Mouse (Mus musculus) embryonic fibroblast, embryonic 13.5 days (primary cell): Measurements from ENCODE around the gene Eva1b. TPM values are rescaled to one million over a fixed set of nuclear protein-coding genes. Genes with fewer than 3 reads are reported as not detected.

Source experiments
- H3K27ac ChIP-seq: 2 replicates; pipeline ENCODE4 v1.5.1; 2012; ENCODE audit warnings: low read length, control low read depth, inconsistent platforms; ENCODE audit not compliant: insufficient read depth
- H3K4me1 ChIP-seq: 2 replicates; pipeline ENCODE4 v1.6.1; 2011; ENCODE audit warnings: low read length; ENCODE audit not compliant: control insufficient read depth, insufficient read depth
- H3K4me3 ChIP-seq: 2 replicates; pipeline ENCODE4 v1.5.1; 2011; ENCODE audit warnings: mild to moderate bottlenecking, control low read depth, low read length; ENCODE audit not compliant: insufficient read depth
- CTCF ChIP-seq: IDR thresholded peaks from 2 replicates; pipeline ENCODE4 v1.5.1; 2011; ENCODE audit warnings: mild to moderate bottlenecking, control low read depth, low read length, moderate library complexity, borderline replicate concordance; ENCODE audit not compliant: insufficient read depth
- POLR2A ChIP-seq: IDR thresholded peaks from 2 replicates; pipeline ENCODE4 v1.6.1; 2011; ENCODE audit warnings: low read depth, mild to moderate bottlenecking, control low read depth, low read length, moderate library complexity
- polyA plus RNA-seq: library from polyadenylated mRNA; stranded (reverse); fragments of >200 nt; gene quantifications from 2 replicates; pipeline ENCODE4 v1.2.4, GENCODE M21; 2011; ENCODE audit warnings: low read depth; ENCODE audit not compliant: missing spikeins, insufficient read length

Eva1b gene
- polyA plus RNA-seq, 1 experiment = 41.0 TPM

DNA sequence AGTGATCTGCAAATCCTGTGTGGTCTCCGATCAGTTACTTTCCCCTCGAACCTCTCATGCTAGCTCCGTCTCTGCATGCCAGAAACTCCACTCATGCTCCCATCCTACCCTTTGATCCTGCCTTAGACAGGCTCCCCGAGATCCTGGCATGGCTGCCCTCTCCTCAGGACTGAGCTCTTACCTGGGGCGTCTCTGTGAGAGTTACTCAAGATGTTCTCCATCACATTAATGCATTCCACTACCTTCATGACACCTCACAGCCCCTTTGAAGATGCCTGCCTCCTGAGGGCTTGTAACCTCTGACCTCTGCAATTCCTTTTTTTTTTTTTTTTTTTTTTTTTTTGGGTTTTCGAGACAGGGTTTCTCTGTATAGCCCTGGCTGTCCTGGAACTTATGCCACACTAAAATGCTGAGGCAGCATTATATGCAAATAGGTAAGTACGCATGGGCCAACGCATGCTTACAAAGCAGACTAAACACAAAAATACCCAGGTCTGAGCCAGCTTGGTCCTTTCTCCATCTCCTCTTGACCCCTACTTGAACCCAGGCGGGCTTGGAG is 491 bp upstream of the Eva1b start:
- Histone ChIP-seq H3K27ac (peak overlapping the region; percentile 64), H3K4me1 (no peaks in the 10 kb centered on the region), H3K4me3 (no peak overlapping the region)
- TF ChIP-seq POLR2A (no peak), CTCF (no peak)

DNA sequence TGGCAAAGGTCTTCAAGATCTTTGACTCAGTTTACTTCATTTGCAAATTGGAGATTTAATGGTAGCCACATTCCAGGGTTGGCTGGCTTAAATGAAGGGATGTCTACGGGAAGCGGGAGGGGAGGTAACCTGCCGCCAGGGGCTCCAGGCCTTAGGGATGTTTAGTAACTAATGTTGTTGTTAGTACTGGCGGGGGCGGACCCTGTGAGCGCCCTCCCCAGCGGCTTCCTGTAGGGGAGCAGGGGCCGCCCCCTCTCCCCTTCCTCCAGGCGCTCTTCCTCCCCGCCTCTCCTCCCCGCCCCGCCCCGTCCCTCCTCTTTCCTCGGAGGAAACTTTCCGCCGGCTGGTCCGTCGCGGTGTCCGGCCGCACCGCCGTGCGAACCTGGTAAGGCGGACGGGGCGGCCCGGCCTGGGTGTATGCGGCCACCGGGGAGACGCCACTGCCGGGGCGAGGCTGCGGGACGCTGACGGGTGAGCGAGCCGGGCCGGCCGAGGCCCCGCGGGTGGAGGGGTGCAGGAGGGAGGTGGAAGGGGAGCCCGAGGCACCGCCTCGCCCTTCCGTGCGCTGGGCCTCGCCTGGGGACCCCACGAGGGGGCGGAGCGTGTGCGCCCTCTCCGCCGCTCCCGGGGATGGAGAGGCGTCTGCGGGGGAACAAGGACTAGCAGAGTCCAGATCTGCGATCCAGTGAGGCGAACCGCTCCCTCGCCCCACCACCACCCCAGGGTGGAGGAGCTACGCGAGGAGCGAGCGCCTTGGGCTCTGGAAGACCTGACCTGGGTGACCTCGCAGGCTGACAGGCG is 817 bp downstream of the Eva1b start:
- Histone ChIP-seq H3K27ac (peak overlapping the region; percentile 86), H3K4me3 (peak overlapping the region; percentile 69), H3K4me1 (no peaks in the 10 kb centered on the region)
- TF ChIP-seq CTCF (no peak), POLR2A (peak; percentile 76)

DNA sequence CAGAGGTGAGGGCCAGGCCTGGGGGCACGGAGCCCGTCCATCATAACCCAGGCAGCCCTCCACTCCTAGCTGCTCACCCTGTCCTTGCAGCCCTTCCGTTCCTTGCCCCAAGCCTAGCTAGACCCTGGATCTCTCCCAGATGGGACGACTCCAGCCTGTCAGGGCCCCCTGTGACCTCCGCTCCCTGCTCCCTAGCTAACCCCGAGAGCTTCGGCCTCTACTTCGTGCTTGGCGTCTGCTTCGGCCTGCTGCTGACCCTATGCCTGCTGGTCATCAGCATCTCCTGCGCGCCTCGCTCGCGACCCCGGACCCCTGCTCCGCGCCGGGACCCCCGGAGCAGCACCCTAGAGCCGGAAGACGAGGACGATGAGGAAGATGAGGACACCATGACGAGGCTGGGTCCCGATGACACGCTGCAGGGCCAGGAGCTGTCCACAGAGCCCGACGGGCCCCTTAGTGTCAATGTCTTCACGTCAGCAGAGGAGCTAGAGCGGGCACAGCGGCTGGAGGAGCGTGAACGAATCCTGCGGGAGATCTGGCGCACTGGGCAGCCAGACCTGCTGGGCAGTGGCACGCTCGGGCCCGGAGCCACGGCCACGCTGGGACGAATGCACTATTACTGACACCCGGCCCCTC is 1.6 kb downstream of the Eva1b start:
- peak overlapping the region; percentile 69 for H3K4me3 ChIP-seq
- H3K27ac ChIP-seq = peak overlapping the region; percentile 86
- TF ChIP-seq POLR2A = no peak; the same call in 1 of the 2 replicates
- TF ChIP-seq CTCF = no peak
- no peaks in the 10 kb centered on the region for H3K4me1 ChIP-seq

DNA sequence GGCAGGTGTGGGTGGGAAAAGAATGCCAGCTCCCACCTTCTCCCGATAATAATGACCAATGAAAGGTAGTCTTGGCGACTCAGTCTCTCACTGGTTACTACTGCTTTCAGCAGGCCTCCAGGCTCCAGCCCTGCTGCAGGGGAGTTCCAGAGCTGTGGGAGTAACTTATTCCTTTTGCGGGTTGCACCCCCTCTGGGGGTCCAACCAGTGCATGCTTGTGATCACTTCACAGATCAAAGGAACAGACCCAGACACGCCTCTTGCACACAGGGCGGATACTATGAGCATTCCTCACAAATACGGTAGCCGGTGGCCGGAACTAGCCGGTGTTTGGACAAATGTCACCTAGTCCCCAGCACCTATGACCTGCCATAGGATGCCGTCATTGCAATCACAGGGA is 2.3 kb downstream of the Eva1b start:
- Histone ChIP-seq H3K4me1 (no peaks in the 10 kb centered on the region), H3K4me3 (peak overlapping the region; percentile 69), H3K27ac (peak overlapping the region; percentile 86)
- TF ChIP-seq POLR2A (no peak; the same call in 1 of the 2 replicates), CTCF (no peak)

DNA sequence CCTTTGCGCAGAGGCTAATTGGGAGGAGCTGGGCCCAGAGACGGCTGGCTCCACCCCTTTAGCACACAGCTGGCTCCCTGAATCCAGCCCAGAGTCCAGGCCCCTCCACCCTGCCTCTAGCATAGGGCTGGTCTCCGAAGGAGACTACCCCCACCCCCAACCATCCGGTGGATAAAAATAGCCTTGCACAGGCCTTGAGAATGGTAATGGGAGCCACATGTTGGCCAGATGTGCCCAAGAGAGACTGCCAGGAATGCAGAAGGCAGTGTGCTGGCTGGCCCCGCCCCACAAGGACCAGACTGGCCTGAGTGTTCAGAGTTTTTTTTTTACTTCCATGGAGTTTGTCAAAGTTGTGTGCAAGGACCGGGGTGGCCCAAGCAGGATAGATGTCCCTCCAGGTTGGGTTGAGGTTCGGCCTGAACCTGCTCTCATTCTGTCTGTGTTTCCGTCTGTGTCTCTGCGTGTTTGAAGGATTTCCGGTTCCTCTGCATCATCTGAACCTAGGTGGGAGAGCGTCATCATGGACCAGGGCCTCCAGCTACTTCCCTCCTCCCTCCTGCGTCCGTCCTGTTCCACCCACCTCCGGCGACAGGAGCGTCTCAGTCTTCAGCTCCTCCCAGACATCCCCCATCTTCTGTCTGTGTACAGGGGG is 2.9 kb downstream of the Eva1b start:
- TF ChIP-seq POLR2A (peak; percentile 69), CTCF (no peak)
- H3K27ac ChIP-seq = peak overlapping the region; percentile 86
- H3K4me3 ChIP-seq = peak overlapping the region; percentile 3
- no peaks in the 10 kb centered on the region for H3K4me1 ChIP-seq

DNA sequence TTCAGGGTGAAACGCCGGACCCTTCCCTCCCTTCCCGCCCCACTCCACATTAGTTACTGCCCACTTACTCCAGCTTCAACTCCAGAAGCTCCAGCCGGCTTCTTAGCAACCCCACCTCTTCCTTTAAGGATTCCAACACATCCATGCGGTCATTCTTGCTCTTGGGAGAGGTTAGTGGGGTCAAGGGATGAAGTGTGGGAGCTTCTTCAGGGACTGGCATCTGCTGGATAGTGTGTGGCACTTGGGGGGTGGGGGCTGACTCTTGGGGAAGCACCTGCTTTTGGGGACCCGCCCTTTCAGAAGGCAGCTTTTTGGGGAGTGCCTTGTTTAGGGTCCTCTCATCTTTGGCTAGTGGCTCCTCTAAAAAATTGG is 3.4 kb downstream of the Eva1b start:
- no peak for TF ChIP-seq POLR2A
- TF ChIP-seq CTCF = no peak
- Histone ChIP-seq H3K4me3 (peak overlapping the region; percentile 3), H3K4me1 (no peaks in the 10 kb centered on the region)

DNA sequence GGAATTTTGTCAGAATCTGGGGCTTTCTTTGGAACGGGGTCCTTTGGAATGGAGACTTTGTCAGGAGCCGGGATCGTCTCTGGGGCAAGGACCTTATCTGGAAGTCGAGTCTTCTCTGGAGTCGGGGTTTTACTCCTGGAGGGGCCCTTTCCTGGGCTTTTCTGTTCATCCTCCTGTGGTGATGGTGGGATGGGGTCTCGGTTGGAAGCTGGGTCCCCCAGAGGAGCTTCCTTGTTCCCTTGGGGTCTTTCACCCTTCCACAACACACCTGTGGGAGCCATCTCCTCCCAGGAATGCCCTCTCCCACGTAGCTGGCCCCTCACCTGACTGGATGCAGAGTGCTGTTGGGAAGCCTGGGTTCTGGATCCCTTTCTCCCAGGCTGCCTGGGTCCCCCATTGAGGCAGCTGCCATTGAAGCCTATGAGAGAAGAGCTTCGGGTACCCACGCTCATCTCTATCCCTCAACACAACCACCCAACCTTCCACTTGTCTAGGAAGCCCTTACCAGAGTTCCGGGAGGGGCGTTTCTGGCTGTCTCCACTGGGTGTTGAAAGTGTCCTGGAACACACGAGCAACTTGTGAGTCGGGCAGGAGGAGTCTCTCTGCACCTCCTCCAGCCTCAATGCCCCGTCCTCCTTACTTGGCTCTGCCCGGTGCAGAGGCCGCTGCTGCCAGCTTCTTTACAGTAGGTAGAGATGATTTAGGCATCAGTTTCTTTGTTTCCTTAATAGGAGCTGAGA is 4.3 kb downstream of the Eva1b start:
- Histone ChIP-seq H3K4me1 (no peaks in the 10 kb centered on the region), H3K27ac (no peak overlapping the region), H3K4me3 (no peak overlapping the region)
- TF ChIP-seq POLR2A (no peak), CTCF (no peak)

More for the DNA sequence above, 3.4 kb downstream of the Eva1b start:
- peak overlapping the region; percentile 72 for H3K27ac ChIP-seq

DNA sequence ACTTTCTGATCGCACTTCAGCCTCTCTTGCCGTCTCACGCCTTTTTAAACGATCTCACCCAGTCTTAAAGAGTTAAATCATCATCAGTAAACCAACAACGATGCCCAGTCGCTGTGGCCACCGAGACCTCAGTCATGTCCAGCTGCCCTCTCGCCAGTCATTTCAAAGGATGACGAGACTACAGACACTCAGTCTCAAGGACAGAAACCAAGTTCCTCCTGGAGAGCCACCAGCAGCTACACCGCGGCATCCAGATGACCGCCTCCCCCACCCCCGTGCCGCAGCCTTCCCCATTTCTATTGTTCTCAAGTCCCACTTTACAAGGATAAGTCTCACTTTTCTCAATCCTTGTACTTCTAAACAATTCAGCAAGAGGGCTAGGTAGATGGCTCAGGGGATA is 5.3 kb downstream of the Eva1b start:
- Histone ChIP-seq H3K27ac (no peak overlapping the region), H3K4me1 (no peaks in the 10 kb centered on the region), H3K4me3 (no peak overlapping the region)
- TF ChIP-seq CTCF = no peak
- TF ChIP-seq POLR2A = no peak; the same call in 1 of the 2 replicates

DNA sequence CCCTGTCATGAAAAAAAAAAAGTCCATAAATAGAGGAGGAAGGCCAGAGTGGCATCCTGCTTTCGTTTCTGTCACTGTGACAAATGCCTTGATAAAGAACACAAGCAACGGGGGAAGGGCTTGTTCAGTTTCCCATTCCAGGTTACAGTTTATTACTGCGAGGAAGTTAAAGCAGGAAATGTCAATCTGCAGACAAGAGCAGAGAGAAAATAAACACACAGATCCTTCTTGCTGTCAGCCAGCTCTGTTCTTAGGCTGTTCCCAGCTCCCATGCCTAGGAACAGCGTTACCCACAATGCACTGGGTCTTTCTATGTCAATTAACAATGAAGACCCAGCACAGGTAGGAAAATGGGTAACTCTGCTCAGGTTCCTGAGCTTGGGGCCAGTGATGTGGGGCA is 7.6 kb downstream of the Eva1b start:
- Histone ChIP-seq H3K4me1 (no peaks in the 10 kb centered on the region), H3K27ac (no peak overlapping the region)
- no peak for TF ChIP-seq CTCF
- no peak for TF ChIP-seq POLR2A

More for the DNA sequence above, 7.6 kb downstream of the Eva1b start:
- H3K4me3 ChIP-seq = no peak overlapping the region
